Mouse (Mus musculus) common myeloid progenitor, adult 5-6 weeks (primary cell): ENCODE measurements around the gene Sprr2a1. TPM values are rescaled to one million over a fixed set of nuclear protein-coding genes. Genes with fewer than 3 reads are reported as not detected.
"Not testable (repeated sequence)": the region's sequence is repeated elsewhere in the genome, so short reads cannot be mapped to it uniquely, and the experiment has no call there.

Experiments
- ATAC-seq: replicated peaks from 2 replicates; pipeline ENCODE4 v1.8.0; 2016; ENCODE audit warnings: low read depth, mild to moderate bottlenecking, moderate TSS enrichment, inconsistent platforms; ENCODE audit not compliant: poor library complexity, severe bottlenecking
- total RNA-seq: library from RNA; stranded (forward); fragments of 200-1000, 187-1606 nt; gene quantifications from 2 replicates; pipeline ENCODE4 v1.2.3, GENCODE M21; 2017

Sprr2a1 gene
- total RNA-seq = not detected in 2 replicates

- ATAC-seq = 0 out of 2 replicates have a peak, but pooled peaks have one; percentile 19
Observed at GRCm38 (mm10) chr3:92215569-92215968, at the start of gene Sprr2a1, which contains the start of gene Sprr2a2. Sprr2a1 (plus strand) TSS chr3:92215799. Sprr2a2 (plus strand) TSS chr3:92215920.

- ATAC-seq = no peak
Observed at GRCm38 (mm10) chr3:92169847-92170246, 45.8 kb upstream of the Sprr2a1 start.

- no peak for ATAC-seq
Observed at GRCm38 (mm10) chr3:92176880-92177279, 38.7 kb upstream of the Sprr2a1 start.

- ATAC-seq = no peak
Observed at GRCm38 (mm10) chr3:92195512-92196200, 19.9 kb upstream of the Sprr2a1 start.

- not testable (repeated sequence) for ATAC-seq
Observed at GRCm38 (mm10) chr3:92211133-92211925, 4.3 kb upstream of the Sprr2a1 start.

GRCm38 (mm10) chr3:92212059-92212458 lies 3.5 kb upstream of the Sprr2a1 start:
- not testable (repeated sequence) for ATAC-seq

GRCm38 (mm10) chr3:92213651-92214050 lies 1.9 kb upstream of the Sprr2a1 start:
- not testable (repeated sequence) for ATAC-seq

GRCm38 (mm10) chr3:92219031-92219430 lies 3.4 kb downstream of the Sprr2a1 start:
- ATAC-seq = peak; percentile 34; the same call in 1 of the 2 replicates

- ATAC-seq = not testable (repeated sequence)
Observed at GRCm38 (mm10) chr3:92223708-92224107, 8.1 kb downstream of the Sprr2a1 start.

- not testable (repeated sequence) for ATAC-seq
Observed at GRCm38 (mm10) chr3:92227410-92227809, 11.8 kb downstream of the Sprr2a1 start.

- not testable (repeated sequence) for ATAC-seq
Observed at GRCm38 (mm10) chr3:92236463-92237189, 21.0 kb downstream of the Sprr2a1 start.

- ATAC-seq = not testable (repeated sequence)
Observed at GRCm38 (mm10) chr3:92238736-92239135, 23.1 kb downstream of the Sprr2a1 start.

GRCm38 (mm10) chr3:92239197-92239596 lies 23.6 kb downstream of the Sprr2a1 start:
- ATAC-seq = not testable (repeated sequence)

GRCm38 (mm10) chr3:92244833-92245232 lies 29.2 kb downstream of the Sprr2a1 start:
- ATAC-seq = not testable (repeated sequence)

- not testable (repeated sequence) for ATAC-seq
Observed at GRCm38 (mm10) chr3:92246245-92246644, 30.6 kb downstream of the Sprr2a1 start.

- not testable (repeated sequence) for ATAC-seq
Observed at GRCm38 (mm10) chr3:92248494-92248893, 32.9 kb downstream of the Sprr2a1 start.

- not testable (repeated sequence) for ATAC-seq
Observed at GRCm38 (mm10) chr3:92250450-92250849, 34.9 kb downstream of the Sprr2a1 start.

GRCm38 (mm10) chr3:92253860-92254259 lies 38.3 kb downstream of the Sprr2a1 start:
- peak; percentile 30; the same call in 1 of the 2 replicates for ATAC-seq

GRCm38 (mm10) chr3:92258526-92258925 lies 42.9 kb downstream of the Sprr2a1 start:
- not testable (repeated sequence) for ATAC-seq

GRCm38 (mm10) chr3:92263462-92263861 lies 47.9 kb downstream of the Sprr2a1 start:
- not testable (repeated sequence) for ATAC-seq
